Mouse (Mus musculus) liver, embryonic 14.5 days (tissue): ENCODE data around the gene Ola1.

Experiments
- CTCF ChIP-seq: IDR thresholded peaks from 2 replicates; pipeline ENCODE4 v1.5.1; 2016; ENCODE audit warnings: antibody characterized with exemption, low read depth, control low read depth
- EP300 ChIP-seq: IDR thresholded peaks from 2 replicates; pipeline ENCODE4 v1.6.1; 2016; ENCODE audit warnings: antibody characterized with exemption, low read depth

DNA sequence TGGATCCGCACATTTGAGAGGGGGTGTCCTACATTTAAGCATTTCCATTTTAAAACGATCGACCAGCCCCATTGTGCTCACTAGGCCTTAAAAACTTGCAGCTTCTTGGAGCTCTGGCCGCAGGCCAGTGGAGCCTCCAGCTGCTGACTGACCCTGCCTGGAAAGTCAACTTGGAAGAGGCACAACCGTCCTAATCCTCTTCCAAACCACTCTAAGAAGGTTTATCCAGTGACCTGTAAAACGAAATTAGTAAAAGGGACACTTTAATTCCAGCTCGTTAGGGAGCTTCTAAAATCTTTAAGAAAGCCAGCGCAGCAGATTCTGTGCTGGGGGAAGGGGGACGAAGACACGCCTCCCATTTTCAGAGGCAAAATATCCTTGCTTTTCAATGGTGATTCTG, 172.1 kb downstream of the Ola1 start:
- TF ChIP-seq CTCF (no peak), EP300 (no peak)
